Mouse (Mus musculus) MEL-GATA-1-ER (cell line): ENCODE data around the gene Sec11a.

Source experiments
- DNase-seq: peaks from one replicate; pipeline ENCODE4 v3.0.0-alpha.2; 2012; ENCODE audit warnings: low read depth; ENCODE audit errors: extremely low read depth

Gene Sec11a

DNA sequence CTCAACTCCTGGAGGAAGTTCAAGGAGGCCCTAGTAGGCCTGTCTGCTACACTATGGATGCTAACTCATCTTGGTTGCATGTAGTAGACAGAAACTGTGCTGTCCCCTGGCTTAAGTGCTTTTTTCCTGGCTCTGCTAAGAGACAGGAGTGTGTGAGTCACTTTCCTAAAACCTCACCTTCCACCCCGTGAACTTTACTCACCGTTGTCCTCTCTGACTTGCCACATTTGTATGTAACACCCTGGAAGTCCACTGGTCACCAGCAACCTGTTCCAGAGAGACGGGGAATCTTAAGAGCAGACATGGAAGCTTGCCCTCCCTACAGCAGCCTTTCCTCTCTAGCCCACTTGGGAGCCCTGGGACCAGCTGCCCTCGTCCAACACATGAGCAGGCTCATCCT lies 49.9 kb downstream of the Sec11a start:
- DNase-seq, result no peak

DNA sequence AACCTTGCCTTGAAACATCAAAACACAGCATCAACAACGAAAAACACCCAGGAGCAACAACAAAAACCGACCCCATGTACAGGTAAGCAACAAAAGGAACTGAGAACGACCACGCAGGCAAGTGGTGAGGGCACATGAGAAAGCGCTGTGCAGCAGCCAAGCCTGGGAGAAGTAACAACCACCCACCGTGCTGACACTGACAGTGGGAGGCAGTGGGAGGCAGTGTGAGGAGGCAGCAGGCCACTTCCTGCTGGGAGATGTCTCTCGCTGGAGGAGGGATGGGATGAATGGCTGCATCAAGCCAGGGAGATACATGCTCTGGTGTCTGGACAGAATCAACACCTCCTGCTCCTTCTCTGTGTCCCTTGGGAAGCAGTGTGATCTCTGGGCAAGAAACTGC lies 50.4 kb downstream of the Sec11a start:
- no peak for DNase-seq

DNA sequence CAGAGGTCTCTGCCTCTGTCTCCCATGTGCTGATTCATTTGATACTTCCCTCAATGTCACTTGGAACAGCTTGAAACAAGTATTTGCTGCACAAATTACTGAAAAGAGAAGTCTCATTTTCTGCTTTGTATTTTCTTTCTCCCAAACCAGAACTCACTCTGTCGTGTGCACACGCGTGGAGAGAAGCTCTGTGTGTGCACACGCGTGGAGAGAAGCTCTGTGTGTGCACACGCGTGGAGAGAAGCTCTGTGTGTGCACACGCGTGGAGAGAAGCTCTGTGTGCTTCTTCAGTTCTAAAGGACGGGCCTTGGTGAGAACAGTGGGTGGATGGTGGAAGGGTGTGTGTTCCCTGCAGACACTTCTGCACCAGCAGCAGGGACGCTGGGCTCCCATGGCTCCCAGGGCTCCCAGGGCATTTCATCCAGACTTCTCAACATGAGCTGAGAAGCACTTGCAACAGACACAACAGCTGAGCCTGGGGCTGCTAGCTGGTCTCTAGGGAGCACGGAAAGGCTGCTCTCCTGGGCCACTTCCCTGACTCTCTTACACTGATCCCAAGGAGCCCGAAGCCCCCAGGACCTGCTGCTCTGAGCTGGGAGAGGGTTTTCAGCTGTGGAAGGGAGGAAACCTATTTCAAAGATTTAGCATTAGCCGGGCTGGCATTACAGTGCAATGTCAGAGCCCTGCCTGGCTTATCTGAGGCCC lies 52.6 kb downstream of the Sec11a start:
- no peak for DNase-seq

DNA sequence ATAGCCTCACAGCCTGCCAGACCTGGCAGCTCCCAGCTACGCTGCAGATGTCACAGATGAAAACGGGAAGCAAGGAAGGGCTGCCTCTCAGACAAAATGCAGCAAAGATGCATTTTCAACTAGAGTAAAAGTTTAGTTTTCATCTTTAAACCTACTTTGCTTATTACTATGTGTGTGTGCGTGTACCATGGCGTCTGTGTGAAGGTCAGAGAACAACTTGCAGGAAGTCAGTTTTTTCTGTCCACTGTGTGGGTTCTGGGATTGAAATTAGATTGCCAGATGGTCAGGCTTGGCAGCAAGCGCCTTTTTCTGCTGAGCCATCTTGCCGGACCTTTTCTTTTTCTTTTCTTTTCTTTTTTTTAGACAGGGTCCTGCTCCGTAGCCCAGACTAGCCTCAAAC lies 53.4 kb downstream of the Sec11a start:
- no peak for DNase-seq

DNA sequence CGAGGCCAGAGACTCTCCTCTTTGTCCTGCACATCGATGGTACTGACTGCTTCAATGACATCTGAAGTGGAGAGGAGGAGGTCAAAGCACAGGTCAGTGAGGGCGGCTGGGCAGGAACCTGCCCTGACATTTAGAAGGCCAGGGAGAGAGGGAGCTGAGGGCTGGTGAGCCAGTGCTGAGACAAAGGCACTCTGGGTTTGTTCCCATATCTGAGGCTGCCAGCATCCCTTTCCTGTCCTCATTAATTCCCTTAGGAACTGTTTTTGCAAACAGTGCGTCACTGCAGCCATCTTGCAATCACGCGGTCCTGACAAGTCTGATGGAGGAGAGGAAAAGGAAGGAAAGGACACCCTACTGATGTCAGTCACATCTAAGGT lies 53.8 kb downstream of the Sec11a start:
- no peak for DNase-seq

DNA sequence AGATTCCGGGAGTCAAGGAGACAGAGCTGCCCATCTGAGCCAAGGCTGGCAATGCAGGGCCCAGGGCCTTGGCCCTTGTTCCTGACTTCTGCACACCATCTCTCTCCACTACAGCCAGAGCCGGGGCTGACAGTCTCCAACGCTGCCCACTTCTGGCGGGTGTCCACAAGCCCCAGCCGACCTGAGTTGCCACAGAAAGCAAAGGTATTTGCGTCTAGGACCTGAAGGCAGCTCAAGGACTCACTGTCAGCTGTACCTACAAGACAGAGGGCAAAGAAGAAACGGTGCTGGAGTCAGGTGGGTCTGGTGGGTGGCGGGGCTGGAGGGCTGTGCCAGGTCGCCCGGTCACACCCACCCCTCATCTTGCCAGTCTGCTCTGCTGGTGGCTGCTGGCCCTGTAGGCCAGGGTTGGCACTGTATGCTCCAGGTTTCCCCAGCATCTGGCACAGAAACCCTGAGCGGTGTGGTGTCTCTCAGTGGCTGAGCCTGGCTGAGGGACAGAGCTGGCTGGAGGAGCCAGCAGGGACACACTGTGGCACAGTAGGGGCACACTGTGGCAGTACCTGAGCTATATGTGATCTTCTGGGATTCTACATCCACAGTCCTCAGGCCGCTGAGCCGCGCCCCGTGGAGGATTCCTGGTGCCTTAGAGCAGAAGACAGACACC lies 54.4 kb downstream of the Sec11a start:
- DNase-seq, result no peak

DNA sequence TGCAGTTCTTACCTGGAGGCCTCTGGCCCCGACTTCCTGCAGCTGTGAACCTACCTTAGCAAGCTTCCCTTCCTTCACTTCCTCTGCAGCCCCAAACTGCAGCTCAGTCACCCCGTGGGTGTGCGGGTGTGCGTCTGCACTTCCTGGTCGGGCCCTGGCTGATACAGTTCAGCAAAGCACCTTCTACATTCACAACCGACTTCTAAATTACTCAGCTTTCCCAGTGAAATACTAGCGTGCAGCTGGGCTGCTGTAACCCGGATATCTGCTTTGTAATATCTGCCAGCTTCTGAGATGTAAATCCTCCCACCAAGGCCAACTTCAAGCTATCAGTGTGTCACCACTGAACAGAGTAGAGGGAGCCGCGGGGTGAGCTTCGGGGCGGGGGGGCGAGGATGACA lies 57.7 kb downstream of the Sec11a start:
- no peak for DNase-seq

DNA sequence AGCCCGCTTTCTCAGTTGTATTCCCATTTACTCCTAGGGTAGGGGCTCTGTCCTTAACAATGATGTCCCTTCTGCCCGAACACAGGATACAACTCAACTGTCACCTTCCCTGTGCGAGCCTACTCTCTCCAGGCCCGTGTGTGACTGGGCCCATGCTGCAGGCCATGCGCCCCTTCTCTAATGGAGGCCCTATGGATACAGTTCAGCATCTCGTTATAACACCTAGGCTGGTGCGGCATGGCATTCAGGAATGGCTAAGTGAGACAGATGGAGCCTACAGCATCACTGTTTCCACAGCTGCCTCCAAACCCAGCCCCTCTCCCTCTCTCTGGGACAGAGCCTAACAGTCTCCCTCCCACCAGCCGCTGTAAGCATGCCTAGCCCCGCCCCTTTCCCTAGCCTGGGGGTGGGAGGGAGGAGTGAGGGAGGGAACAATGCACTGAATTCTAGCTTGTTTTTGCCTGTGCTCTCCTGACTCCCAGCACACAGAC lies 58.5 kb downstream of the Sec11a start:
- DNase-seq, result no peak

DNA sequence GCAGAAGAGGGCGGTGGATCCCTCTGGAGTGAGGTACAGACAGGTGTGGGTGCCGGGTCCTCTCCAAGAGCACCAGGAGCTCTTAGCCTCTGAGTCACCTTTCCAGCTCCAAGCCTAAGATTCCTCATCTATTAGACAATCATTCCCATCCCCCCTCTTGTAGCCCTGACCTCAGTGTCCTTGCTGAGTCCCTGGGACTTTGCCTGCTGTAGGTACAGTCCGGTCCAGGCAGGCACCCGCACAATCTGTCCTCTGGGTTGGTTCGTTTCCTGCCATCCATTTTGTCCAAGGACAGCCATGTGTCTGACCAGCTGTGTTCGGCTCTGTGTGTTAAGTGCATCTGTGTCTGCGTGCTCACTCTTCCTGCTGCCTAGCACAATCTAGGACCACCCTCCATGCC lies 59.0 kb downstream of the Sec11a start:
- DNase-seq, result no peak

DNA sequence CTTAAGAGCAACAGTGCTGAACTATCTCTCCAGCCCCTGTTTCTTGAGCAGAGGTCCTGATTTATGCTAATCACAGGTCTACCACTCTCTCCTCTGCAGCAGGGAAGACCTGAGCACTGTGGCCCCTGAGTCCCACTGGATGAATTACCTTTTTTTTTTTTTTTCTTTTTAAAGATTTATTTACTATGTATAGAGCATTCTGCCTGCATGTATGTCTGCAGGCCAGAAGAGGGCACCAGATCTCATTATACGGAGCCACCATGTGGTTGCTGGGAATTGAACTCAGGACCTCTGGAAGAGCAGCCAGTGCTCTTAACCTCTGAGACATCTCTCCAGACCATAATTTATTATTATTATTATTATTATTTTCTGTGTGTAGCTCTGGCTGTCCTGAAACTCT lies 61.9 kb downstream of the Sec11a start:
- DNase-seq, result no peak

DNA sequence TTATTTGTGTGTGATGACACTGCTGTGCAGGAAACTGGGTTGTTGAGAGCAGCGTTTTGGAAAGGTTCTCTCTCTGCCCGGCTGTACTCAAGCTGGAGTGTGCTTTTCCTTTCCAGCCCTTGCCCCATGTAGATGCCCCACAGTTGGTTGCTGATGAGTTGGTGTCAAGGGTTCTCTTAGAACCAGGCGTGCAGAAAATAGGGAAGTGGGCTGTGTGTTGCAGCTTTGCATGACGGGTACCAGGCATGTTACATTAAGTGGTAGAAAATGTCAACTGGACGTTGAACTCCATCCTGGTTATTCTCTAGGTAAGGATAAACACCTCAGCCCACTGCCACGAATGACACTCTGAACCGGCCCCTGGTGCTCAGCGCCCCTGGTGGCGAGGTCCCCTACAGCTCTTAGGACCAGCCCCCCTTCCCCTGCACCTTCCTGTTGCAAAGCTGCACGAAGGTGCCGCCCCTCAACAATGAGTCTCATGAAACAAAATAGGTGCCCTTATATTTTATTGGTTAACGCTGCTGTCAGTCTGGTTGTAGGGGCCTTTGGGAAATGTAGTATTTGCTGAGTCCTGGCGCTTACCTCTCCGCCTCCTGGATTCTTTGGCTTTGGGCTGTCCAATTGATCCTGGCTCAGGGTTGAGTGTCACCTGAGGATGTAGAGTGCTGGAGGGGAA lies 64.6 kb downstream of the Sec11a start:
- peak; percentile 97 for DNase-seq

DNA sequence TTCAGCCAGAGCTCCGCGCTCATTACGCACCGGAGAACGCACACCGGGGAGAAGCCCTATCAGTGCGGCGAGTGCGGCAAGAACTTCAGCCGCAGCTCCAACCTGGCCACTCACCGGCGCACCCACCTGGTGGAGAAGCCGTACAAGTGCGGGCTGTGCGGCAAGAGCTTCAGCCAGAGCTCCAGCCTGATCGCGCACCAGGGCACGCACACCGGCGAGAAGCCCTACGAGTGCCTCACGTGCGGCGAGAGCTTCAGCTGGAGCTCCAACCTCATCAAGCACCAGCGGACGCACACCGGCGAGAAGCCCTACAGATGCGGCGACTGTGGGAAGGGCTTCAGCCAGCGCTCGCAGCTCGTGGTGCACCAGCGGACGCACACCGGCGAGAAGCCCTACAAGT lies 71.9 kb downstream of the Sec11a start:
- DNase-seq, result no peak

DNA sequence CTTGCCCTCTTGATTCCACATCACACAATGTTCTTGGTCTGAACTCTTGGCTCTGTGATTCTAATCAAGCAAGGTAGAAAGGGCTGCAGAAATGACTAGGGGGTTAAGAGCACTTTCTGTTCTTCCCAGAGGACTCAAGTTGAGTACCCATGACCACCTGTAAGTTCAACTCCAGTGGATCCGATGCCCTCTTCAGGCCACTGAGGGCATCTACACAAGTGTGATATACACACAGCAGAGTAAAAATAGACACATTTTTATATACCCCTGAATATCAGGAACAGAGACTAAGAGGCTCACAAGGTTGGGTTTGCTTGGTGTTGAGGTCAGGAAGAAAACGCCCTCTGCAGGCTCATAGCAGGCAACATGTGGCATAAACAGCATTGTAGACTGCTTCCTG lies 73.9 kb downstream of the Sec11a start:
- DNase-seq, result no peak

DNA sequence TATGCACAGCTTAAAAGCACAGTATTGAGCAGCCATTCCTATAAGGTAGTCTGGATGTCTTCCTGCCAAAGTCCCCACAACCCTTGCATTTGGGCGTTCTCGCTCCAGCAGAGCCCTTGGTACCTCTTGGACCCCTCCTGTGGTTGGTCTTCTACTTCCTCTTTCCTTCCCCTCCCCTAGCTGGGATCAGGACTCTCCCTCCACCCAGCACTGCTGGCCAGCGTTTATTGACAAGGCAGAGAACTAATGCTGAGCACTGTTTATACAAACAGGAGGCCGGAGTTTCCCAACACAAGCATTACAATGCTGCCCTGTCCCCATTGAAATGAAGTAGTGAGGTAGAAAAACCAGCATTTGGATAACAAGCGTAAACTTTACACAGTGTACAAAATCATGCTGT lies 74.5 kb downstream of the Sec11a start:
- no peak for DNase-seq

DNA sequence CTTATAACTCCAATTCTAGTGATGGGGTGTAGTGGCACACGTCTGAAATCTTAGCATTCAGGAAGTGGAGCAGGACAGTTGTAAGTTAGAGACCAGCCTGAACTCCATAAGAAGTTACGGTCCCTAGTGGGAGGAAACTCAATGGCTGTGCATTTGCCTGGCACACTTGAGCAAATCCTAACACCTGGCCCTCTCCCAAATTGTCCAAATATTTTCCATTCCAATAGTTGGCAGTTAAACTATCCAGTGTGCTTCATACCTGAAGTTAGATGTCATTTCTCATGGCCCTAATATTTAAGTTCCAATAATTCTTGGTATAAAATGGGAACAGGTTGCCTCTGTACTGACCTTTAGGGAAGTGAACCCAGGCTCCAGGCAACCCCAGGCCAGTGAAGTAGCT lies 78.9 kb downstream of the Sec11a start:
- DNase-seq, result no peak

DNA sequence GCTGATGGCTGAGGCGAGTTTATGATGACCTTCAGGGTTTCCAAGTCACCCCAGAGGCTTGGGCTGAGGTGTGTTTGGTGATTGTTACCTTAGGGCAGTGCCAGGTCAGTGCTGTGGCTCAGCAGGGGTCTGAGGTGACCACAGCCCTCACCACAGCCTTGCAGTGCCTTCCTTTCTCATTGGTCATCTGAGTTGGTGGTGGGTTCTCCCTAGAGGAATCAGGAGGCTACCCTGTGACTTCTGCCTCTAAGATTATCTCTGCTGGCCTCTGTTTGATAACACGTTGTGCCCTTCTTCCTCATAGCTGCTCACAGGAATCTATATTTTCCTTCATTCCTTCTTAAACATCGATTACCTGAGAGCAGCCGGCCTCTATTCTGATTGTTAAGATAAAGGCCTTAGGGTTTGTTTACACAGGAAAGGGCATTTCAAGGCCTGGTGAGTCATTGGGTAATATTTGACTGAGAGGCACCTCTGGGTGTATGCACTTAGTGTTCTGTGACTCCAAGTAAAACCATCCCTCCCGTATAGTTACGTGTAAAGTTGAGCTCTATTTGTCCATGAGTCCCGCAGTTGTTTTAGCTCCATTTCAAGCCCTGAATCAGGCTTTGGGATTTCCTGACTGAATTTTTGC lies 80.9 kb downstream of the Sec11a start:
- no peak for DNase-seq

DNA sequence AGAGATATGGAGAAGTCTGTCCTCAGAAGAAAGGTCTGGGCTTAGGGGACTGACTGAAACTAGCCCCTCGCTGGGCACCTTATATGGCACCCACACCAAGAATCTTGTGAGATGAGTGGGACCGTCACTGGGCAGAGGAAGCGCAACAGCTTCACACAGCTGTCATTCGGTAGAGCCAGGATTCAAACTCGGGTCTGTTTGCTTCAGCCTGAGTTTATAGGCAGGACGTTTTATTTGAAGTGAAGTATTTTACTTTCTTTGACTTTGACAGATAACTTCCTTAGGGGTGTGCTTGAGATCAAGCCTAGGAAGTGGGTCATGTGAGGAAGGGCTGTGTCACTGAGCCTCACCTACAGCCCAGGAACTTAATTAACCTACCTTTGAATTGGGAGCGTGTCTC lies 82.1 kb downstream of the Sec11a start:
- DNase-seq, result no peak

DNA sequence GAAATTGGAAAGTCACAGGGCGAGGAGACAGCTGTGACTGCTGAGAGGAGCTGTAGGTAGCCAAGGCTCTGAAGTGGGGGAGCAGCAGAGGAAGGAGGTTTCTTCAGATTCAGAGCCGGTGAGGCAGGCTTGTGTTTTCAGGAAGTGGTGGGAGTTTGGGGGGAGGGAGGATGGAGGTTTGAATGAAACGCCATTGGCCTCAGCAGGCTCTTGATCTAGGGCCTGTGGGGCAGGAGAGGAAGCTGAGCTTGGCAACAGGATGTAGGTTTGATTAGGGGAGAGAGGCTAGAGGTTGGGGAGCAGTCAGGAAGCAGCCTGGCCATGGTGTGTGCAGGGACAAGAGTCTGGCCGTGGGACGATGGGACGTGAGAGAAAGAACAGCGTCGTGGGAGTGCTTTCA lies 82.7 kb downstream of the Sec11a start:
- DNase-seq, result peak; percentile 80

DNA sequence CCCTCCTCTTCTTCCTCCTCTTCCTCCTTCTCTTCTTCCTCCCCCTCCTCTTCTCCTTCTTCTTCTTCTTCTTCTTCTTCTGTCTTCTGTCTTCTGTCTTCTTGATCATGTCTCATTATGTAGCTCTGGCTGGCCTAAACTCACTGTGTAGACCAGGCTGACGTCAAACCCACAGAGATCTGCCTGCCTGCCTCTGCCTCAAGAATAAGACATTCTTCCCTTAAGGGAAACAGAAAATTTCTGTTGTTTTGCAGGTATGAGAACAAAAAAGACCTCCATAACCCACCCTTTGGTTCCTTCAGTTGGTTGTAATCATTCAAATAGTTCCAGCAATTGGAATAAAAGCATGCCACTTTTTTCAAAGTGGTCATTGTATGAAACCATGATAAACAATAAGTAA lies 83.4 kb downstream of the Sec11a start:
- no peak for DNase-seq

DNA sequence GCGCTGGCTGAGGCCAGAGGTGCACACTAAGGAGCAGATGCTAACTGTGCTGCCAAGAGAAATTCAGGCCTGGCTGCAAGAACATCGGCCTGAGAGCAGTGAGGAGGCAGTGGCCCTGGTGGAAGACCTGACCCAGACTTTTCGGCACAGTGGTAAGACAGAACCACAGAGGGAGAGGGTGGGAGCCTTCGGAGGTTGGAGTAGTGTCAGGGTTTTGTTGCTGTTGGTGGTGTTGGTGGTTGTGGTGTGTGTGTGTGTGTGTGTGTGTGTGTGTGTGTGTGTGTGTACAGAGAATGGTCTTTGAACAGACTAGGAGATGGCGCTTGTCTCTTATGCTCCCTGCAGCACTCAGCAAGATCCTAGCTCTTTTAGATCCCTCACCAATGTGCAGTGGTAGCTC lies 84.1 kb downstream of the Sec11a start:
- DNase-seq, result no peak

DNA sequence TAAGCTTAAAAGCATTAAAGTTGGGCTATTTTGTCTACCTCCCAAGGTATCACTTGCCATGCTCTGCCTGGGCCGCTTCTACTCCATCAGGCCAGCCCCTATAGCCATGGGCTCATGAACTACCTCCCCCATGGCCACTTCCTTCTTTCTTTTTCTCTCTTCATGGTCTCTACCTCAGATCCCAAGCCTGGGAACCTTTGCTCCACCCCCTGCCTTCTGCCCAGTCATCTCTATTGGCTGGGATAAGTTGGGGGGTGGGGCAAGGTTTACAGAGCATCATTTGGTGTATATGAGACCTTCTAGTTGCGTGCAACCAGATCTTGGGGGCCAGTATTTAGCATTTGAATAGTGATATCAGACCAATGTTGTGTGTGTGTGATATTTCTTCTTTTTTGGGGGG lies 85.1 kb downstream of the Sec11a start:
- DNase-seq, result peak; percentile 67

DNA sequence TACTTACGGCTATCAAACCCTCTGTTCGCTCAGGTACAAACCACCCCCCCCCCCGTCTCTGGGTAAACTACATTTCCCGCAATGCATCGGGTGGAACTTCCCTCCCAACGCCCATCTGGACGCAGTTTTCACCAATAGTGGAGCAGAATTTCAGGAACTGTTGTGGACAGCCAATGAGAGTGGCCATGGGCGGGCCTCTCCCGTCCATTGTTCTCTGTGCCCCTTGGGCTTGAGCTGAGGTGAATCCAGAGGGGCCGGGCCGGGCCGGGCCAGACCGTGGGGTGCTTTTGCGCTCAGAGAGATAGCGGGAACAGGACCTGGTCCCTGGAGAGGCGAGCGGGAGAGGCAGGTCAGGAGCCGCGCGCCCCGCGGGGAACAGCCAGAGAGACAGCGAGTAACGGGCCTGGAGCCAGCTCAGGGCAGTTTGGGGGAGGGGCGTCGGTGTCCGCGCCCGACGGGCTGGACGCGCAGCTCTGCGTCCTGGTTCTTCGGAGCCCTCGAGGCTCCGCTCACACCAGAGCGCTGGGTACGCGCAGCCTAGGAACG lies 86.8 kb downstream of the Sec11a start, which contains the start of gene Zscan2:
Gene Zscan2 (plus strand): TSS at position 192 of the 546 bp plus-strand sequence.
- peak; percentile 93 for DNase-seq
